Mouse (Mus musculus) heart, postnatal 4 days (tissue): ENCODE measurements around the gene Abhd18. TPM values are rescaled to one million over a fixed set of nuclear protein-coding genes. Genes with fewer than 3 reads are reported as not detected.
A peak's percentile ranks its signal among the peaks of the same experiment; 100 is the strongest.

ENCODE experiments used
- DNase-seq: peaks from one replicate; pipeline ENCODE4 v3.0.0; 2021
- total RNA-seq, 2 experiments: library from RNA; stranded (reverse); gene quantifications; 2 replicates each; pipeline ENCODE4 v1.2.3; 2021

The Abhd18 gene
- total RNA-seq, 2 experiments from 2014 or later, result 28.9 to 33.0 TPM

- peak; percentile 62 for DNase-seq
Observed at GRCm38 (mm10) chr3:40950601-40951201, 103.9 kb downstream of the Abhd18 start.

- no peak for DNase-seq
Observed at GRCm38 (mm10) chr3:40951365-40951764, 104.6 kb downstream of the Abhd18 start.

- DNase-seq, result no peak
Observed at GRCm38 (mm10) chr3:40952606-40953005, 105.8 kb downstream of the Abhd18 start.

GRCm38 (mm10) chr3:40954792-40955191, 108.0 kb downstream of the Abhd18 start:
- DNase-seq, result no peak

GRCm38 (mm10) chr3:40958831-40959230, 112.1 kb downstream of the Abhd18 start:
- no peak for DNase-seq

GRCm38 (mm10) chr3:40980758-40981157, 134.0 kb downstream of the Abhd18 start:
- no peak for DNase-seq

GRCm38 (mm10) chr3:40987539-40987938, 140.8 kb downstream of the Abhd18 start:
- DNase-seq, result no peak

Other genes with a start within 250 kb of the Abhd18 start
- 1 to 10 TPM in 1 of 2 experiments, under 1 TPM in 1; 0.90 to 1.0 TPM for gene Slc25a31, start 138.1 kb upstream of the Abhd18 start, total RNA-seq
- 10 to 100 TPM; 40.5 to 44.6 TPM for gene Hspa4l, start 102.5 kb upstream of the Abhd18 start, total RNA-seq
- 10 to 100 TPM; 24.5 to 28.3 TPM for gene Plk4, start 47.0 kb upstream of the Abhd18 start, total RNA-seq
- gene Mfsd8, start 84 bp upstream of the Abhd18 start, total RNA-seq, result 10 to 100 TPM; 13.2 to 14.7 TPM
- gene 1700034I23Rik, start 55.6 kb downstream of the Abhd18 start, total RNA-seq, result under 1 TPM in 1 of 2 experiments, not detected in 1; 0.14 TPM
- gene Larp1b, start 102.9 kb downstream of the Abhd18 start, total RNA-seq, result 10 to 100 TPM; 54.3 to 56.0 TPM
- 10 to 100 TPM; 55.1 to 56.1 TPM for gene Pgrmc2, start 236.1 kb downstream of the Abhd18 start, total RNA-seq